Mouse (Mus musculus): ENCODE measurements around the gene Olfr275.

- TF ChIP-seq POLR2A (IDR thresholded peaks at IDR 0.05; ENCODE audit: low read depth, low read length) (no peak), CTCF (conservative IDR thresholded peaks at IDR 0.05; ENCODE audit: insufficient read depth, insufficient read length, low read depth, low read length) (no peak)
Observed at GRCm38 (mm10) chr4:52772186-52772585, 42.2 kb upstream of the Olfr275 start.
